Mouse (Mus musculus): ENCODE measurements at regions not wholly inside any gene's neighbourhood (a gene's known extent, or its start where the extent isn't known, plus 50 kb on each side); places are given as distances from the start of the nearest gene placed in this dataset.
"Not testable (repeated sequence)": the region's sequence is repeated elsewhere in the genome, so short reads cannot be mapped to it uniquely, and the experiment has no call there.

GRCm38 (mm10) chr3:33372806-33373205 lies 229.8 kb upstream of the Pex5l start:
- Histone ChIP-seq H3K27me3 (ENCODE audit: insufficient read depth, poor library complexity, severe bottlenecking) (no peaks in the 10 kb centered on the region), H3K27ac (no peak overlapping the region), H3K4me3 (no peak overlapping the region), H3K9me3 (no peaks in the 10 kb centered on the region), H3K36me3 (no peaks in the 10 kb centered on the region), H3K4me1 (replicated peaks) (no peaks in the 10 kb centered on the region)
- DNase-seq (ENCODE audit: low spot score): no peak
- WGBS: 74% methylated on average over 1 of the region's 1 CpGs

DNA sequence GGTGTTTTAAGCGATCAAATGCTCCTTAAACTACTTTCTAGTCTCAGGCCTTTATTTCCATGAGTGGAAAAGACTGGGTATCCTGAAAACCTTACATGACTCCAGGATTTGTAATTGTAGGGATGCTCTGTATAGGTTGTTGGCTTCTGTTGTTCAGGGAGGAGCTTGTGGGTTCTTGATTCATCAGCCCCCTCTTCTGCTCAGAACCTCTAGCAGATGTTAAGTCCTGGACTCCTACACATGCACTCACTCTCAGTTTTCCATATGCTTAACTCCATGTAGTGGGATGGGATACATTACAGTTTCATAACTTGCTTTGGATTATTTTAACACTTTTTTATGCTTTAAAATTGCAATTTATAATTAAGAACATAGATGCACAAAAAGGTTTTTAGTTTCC lies 220.5 kb upstream of the Pex5l start:
- H3K4me3 ChIP-seq: no peak overlapping the region
- H3K36me3 ChIP-seq: no peaks in the 10 kb centered on the region
- 89% methylated on average over 1 of the region's 1 CpGs for WGBS
- H3K9me3 ChIP-seq: 0 out of 2 replicates have a peak, but pooled peaks cover under 1% of the 10 kb centered on the region
- DNase-seq (ENCODE audit: low spot score): no peak
- H3K4me1 ChIP-seq (replicated peaks): no peaks in the 10 kb centered on the region
- no peaks in the 10 kb centered on the region for H3K27me3 ChIP-seq (ENCODE audit: insufficient read depth, poor library complexity, severe bottlenecking)
- H3K27ac ChIP-seq: no peak overlapping the region

DNA sequence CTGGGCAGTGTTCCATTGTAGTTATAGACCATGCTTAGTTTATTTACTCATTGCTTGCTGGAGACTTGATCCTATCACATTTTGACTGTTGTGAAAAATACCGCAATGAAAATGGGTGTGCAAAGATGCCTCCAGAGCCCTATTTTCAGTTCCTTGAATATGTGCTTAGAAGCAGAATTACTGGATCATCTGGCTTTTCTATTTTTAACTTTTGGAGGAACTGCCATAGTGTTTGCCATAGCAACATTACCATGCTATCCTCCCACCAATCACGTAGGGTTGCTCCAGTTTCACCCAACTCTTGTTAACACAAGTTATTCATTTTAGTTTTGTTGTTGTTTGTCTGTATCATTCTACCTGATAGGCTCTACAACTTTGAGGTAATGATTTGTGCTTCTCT lies 217.0 kb upstream of the Pex5l start:
- no peaks in the 10 kb centered on the region for H3K36me3 ChIP-seq
- WGBS: 90% methylated on average over 2 of the region's 2 CpGs
- H3K4me3 ChIP-seq: no peak overlapping the region
- no peaks in the 10 kb centered on the region for H3K4me1 ChIP-seq (replicated peaks)
- no peaks in the 10 kb centered on the region for H3K27me3 ChIP-seq (ENCODE audit: insufficient read depth, poor library complexity, severe bottlenecking)
- 0 out of 2 replicates have a peak, but pooled peaks cover 8% of the 10 kb centered on the region for H3K9me3 ChIP-seq
- no peak for DNase-seq (ENCODE audit: low spot score)
- no peak overlapping the region for H3K27ac ChIP-seq

DNA sequence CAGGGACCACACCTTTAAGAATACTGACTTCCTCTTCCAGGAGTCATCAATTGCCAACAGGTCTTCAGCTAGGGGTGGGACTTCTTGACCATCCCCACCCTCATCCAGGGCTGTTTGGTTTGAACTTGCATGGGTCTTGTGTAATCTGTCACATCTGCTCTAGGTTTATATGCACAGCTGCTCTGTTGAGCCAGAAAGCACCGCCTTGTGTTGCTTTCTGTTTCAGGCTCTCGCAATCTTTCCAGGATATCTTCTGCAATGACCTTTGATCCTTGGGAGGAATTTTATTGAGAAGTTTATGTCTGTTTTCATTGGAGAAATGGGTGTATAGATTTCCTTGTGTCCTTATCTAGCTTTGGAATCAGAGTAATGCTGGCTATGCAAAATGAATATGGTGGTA lies 210.8 kb upstream of the Pex5l start:
- Histone ChIP-seq H3K4me3 (no peak overlapping the region), H3K9me3 (0 out of 2 replicates have a peak, but pooled peaks cover 8% of the 10 kb centered on the region), H3K36me3 (no peaks in the 10 kb centered on the region), H3K27ac (no peak overlapping the region), H3K27me3 (ENCODE audit: insufficient read depth, poor library complexity, severe bottlenecking) (no peaks in the 10 kb centered on the region), H3K4me1 (replicated peaks) (no peaks in the 10 kb centered on the region)
- WGBS: 90% methylated on average over 2 of the region's 2 CpGs
- DNase-seq (ENCODE audit: low spot score): no peak

DNA sequence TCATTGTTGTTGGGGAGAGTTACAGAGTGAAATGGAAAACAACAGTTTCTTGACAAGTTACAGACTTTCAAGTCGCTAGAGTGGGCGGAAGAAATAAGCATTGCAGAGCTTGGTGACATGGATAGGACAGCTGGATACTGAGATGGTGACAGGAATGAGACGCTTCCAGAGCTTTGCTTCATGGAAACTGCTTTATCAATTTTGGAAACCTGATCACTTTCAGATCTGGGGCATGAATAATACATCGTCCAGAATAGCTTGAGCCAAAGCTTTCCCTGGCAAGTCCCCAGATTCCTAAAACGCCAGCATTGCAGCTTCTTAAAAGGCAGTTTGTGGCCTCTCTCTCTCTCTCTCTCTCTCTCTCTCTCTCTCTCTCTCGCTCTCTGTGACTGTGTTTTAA lies 207.9 kb upstream of the Pex5l start:
- 70% methylated on average over 6 of the region's 6 CpGs for WGBS
- no peaks in the 10 kb centered on the region for H3K9me3 ChIP-seq
- H3K36me3 ChIP-seq: no peaks in the 10 kb centered on the region
- no peaks in the 10 kb centered on the region for H3K27me3 ChIP-seq (ENCODE audit: insufficient read depth, poor library complexity, severe bottlenecking)
- H3K4me1 ChIP-seq (replicated peaks): no peaks in the 10 kb centered on the region
- no peak overlapping the region for H3K4me3 ChIP-seq
- DNase-seq (ENCODE audit: low spot score): no peak
- no peak overlapping the region for H3K27ac ChIP-seq

DNA sequence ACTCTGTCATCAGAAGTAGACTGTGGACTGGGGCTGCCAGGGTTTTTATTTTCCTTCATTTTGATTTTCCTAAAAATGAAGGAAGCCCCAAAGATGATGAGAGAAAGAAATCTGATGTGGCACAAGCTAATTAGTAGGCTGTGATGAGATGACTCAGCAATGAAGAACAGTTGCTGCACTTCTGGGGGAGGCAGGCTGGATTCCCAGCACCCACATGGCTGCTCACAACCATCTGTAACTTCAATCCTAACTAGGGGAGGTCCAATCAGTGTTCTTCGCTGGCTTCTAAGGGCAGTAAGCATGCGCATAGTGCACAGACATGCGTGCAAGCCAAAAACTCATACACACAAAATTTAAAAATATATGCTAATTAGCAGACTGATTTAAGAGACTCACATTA lies 191.0 kb upstream of the Pex5l start:
- no peaks in the 10 kb centered on the region for H3K27me3 ChIP-seq (ENCODE audit: insufficient read depth, poor library complexity, severe bottlenecking)
- no peak overlapping the region for H3K4me3 ChIP-seq
- no peaks in the 10 kb centered on the region for H3K36me3 ChIP-seq
- H3K9me3 ChIP-seq: no peaks in the 10 kb centered on the region
- no peak for DNase-seq (ENCODE audit: low spot score)
- no peaks in the 10 kb centered on the region for H3K4me1 ChIP-seq (replicated peaks)
- H3K27ac ChIP-seq: no peak overlapping the region
- 95% methylated on average over 3 of the region's 3 CpGs for WGBS

DNA sequence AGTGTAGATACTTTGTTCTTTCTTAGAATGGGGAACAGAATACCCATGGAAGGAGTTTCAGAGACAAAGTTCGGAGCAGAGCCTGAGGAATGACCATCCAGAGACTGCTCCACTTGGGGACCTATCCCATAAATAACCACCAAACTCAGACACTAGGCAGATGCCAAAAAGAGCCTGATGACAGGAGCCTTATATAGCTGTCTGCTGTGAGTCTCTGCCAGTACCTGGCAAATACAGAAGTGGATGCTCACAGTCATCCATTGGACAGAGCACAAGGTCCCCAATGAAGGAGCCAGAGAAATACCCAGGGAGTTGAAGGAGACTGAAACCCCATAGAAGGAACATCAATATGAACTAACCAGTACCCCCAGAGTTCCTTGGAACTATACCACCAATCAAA lies 174.6 kb upstream of the Pex5l start:
- not testable (repeated sequence) for H3K4me1 ChIP-seq (replicated peaks); H3K36me3 ChIP-seq; DNase-seq (ENCODE audit: low spot score); H3K27ac ChIP-seq; H3K27me3 ChIP-seq (ENCODE audit: insufficient read depth, poor library complexity, severe bottlenecking); H3K9me3 ChIP-seq; H3K4me3 ChIP-seq
- WGBS: 88% methylated on average over 1 of the region's 1 CpGs

- H3K9me3 ChIP-seq: no peaks in the 10 kb centered on the region
- H3K36me3 ChIP-seq: no peaks in the 10 kb centered on the region
- no peak for DNase-seq (ENCODE audit: low spot score)
- no peak overlapping the region for H3K27ac ChIP-seq
- no peaks in the 10 kb centered on the region for H3K4me1 ChIP-seq (replicated peaks)
- no peak overlapping the region for H3K4me3 ChIP-seq
- WGBS: 90% methylated on average over 3 of the region's 3 CpGs
- no peaks in the 10 kb centered on the region for H3K27me3 ChIP-seq (ENCODE audit: insufficient read depth, poor library complexity, severe bottlenecking)
Measured at GRCm38 (mm10) chr3:33312230-33312825, 169.3 kb upstream of the Pex5l start.

- H3K4me1 ChIP-seq (replicated peaks): no peaks in the 10 kb centered on the region
- 43% methylated on average over 2 of the region's 2 CpGs for WGBS
- H3K9me3 ChIP-seq: no peaks in the 10 kb centered on the region
- H3K27me3 ChIP-seq (ENCODE audit: insufficient read depth, poor library complexity, severe bottlenecking): no peaks in the 10 kb centered on the region
- H3K27ac ChIP-seq: no peak overlapping the region
- no peak overlapping the region for H3K4me3 ChIP-seq
- DNase-seq (ENCODE audit: low spot score): peak; percentile 3
- no peaks in the 10 kb centered on the region for H3K36me3 ChIP-seq
Measured at GRCm38 (mm10) chr3:33308212-33308611, 165.2 kb upstream of the Pex5l start.

- Histone ChIP-seq H3K36me3 (no peaks in the 10 kb centered on the region), H3K27me3 (ENCODE audit: insufficient read depth, poor library complexity, severe bottlenecking) (no peaks in the 10 kb centered on the region), H3K9me3 (no peaks in the 10 kb centered on the region), H3K4me3 (no peak overlapping the region), H3K4me1 (replicated peaks) (no peaks in the 10 kb centered on the region), H3K27ac (no peak overlapping the region)
- no peak for DNase-seq (ENCODE audit: low spot score)
Measured at GRCm38 (mm10) chr3:33306169-33306568, 163.1 kb upstream of the Pex5l start.

DNA sequence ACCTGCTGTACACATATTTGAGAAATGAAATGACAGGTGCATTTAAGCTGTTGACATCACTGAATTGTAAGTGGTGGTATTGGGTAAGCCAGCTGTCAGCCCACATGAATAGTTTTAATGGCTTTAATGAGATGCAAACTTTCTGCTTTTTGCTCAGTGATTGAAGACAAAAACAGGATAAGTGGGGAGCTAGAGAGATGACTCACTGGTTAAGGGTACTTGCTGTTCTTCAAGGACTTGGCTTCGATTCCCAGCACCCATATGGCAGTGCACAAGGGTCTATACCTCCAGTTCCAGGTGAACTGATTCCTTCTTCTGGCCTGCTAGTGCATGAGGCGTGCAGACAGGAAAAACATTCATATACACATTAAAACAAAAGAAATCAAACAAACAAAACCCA lies 162.7 kb upstream of the Pex5l start:
- WGBS: 76% methylated on average over 2 of the region's 2 CpGs
- Histone ChIP-seq H3K4me3 (no peak overlapping the region), H3K27ac (no peak overlapping the region), H3K4me1 (replicated peaks) (no peaks in the 10 kb centered on the region), H3K9me3 (no peaks in the 10 kb centered on the region), H3K27me3 (ENCODE audit: insufficient read depth, poor library complexity, severe bottlenecking) (no peaks in the 10 kb centered on the region), H3K36me3 (no peaks in the 10 kb centered on the region)
- DNase-seq (ENCODE audit: low spot score): no peak

DNA sequence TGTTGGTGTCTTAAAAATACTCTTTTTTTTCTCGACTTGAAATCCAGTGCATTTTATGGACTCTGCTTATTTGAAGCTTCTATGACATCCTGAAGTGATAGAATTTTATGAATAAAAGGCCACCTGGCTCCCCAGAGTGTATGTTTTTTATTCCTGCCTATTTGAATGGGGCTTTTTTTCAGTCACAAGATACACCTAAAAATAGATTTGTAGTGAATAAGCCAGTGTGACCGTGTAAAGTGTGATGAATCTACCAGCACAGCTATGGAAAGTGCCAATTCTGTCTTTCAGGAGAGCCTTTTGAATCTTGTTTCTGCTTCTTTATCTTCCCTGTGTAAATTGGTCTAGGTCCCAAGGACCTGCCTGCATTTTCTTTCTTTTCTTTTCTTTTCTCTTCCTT lies 119.8 kb upstream of the Pex5l start:
- H3K27ac ChIP-seq: no peak overlapping the region
- no peaks in the 10 kb centered on the region for H3K27me3 ChIP-seq (ENCODE audit: insufficient read depth, poor library complexity, severe bottlenecking)
- no peak for DNase-seq (ENCODE audit: low spot score)
- WGBS: 75% methylated on average over 2 of the region's 2 CpGs
- H3K4me3 ChIP-seq: no peak overlapping the region
- H3K4me1 ChIP-seq (replicated peaks): no peaks in the 10 kb centered on the region
- no peaks in the 10 kb centered on the region for H3K36me3 ChIP-seq
- no peaks in the 10 kb centered on the region for H3K9me3 ChIP-seq

GRCm38 (mm10) chr3:33219271-33220065 lies 76.4 kb upstream of the Pex5l start:
- Histone ChIP-seq H3K27ac (peak overlapping the region; percentile 40; the same call in 1 of the 2 replicates), H3K9me3 (no peaks in the 10 kb centered on the region), H3K36me3 (no peaks in the 10 kb centered on the region), H3K4me1 (replicated peaks) (no peaks in the 10 kb centered on the region), H3K27me3 (ENCODE audit: insufficient read depth, poor library complexity, severe bottlenecking) (no peaks in the 10 kb centered on the region), H3K4me3 (no peak overlapping the region)
- 50% methylated on average over 2 of the region's 2 CpGs for WGBS
- peak; percentile 26 for DNase-seq (ENCODE audit: low spot score)

All from hindbrain, embryonic 10.5 days (tissue).